Mouse (Mus musculus) liver, postnatal 0 days (tissue): ENCODE results near the gene Trub2.

ENCODE experiments used
- CTCF ChIP-seq: sonication (generic); IDR thresholded peaks from 2 replicates; pipeline ENCODE4 v1.5.1; 2016; ENCODE audit warnings: antibody characterized with exemption, low read depth
- EP300 ChIP-seq: IDR thresholded peaks from 2 replicates; pipeline ENCODE4 v1.6.1; 2016; ENCODE audit warnings: antibody characterized with exemption, low read depth, mild to moderate bottlenecking

DNA sequence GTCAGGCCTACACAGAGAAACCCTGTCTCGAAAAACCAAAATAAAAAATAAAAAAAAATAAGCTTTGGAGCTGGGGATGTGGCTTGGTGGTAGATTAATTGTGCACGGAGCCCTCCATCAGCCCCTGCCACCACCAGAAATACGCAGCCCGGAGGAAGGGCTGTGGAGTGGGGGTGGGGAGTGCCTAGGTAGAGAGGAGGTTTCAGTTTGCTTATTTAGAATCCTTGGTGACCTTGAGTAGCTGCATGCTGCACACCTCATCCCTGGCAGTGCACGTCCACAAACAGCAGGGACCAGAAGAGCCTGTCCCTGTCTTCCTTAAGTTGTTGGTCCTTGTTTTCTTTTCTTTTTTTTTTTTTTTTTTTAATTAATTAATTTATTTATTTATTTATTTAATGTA, 45.5 kb upstream of the Trub2 start:
- TF ChIP-seq EP300 (no peak), CTCF (no peak)
